Mouse (Mus musculus) ES-Bruce4 (cell line): ENCODE measurements at regions not wholly inside any gene's neighbourhood (a gene's known extent, or its start where the extent isn't known, plus 50 kb on each side); places are given as distances from the start of the nearest gene placed in this dataset.
"Not testable (repeated sequence)": the region's sequence is repeated elsewhere in the genome, so short reads cannot be mapped to it uniquely, and the experiment has no call there.

Source experiments
- H3K27ac ChIP-seq: 2 replicates; pipeline ENCODE4 v1.5.1; 2012; ENCODE audit warnings: low read length, inconsistent platforms; ENCODE audit not compliant: insufficient read depth
- H3K27me3 ChIP-seq: 2 replicates; pipeline ENCODE4 v1.6.1; 2012; ENCODE audit warnings: mild to moderate bottlenecking, low read length, inconsistent platforms; ENCODE audit not compliant: control insufficient read depth, poor library complexity, insufficient read depth, severe bottlenecking
- H3K36me3 ChIP-seq: 2 replicates; pipeline ENCODE4 v1.6.1; 2012; ENCODE audit warnings: inconsistent platforms, mild to moderate bottlenecking, low read length, moderate library complexity; ENCODE audit not compliant: control insufficient read depth, poor library complexity, insufficient read depth, severe bottlenecking
- H3K4me1 ChIP-seq: one replicate; pipeline ENCODE4 v1.8.1; 2011; ENCODE audit warnings: low read length; ENCODE audit not compliant: control insufficient read depth, insufficient read depth
- H3K4me3 ChIP-seq: 2 replicates; pipeline ENCODE4 v1.5.1; 2011; ENCODE audit warnings: low read depth, mild to moderate bottlenecking, low read length
- H3K9ac ChIP-seq: 2 replicates; pipeline ENCODE4 v1.6.1; 2012; ENCODE audit warnings: low read depth, mild to moderate bottlenecking, inconsistent platforms; ENCODE audit not compliant: poor library complexity, severe bottlenecking
- H3K9me3 ChIP-seq: replicated peaks from 2 replicates; pipeline ENCODE4 v1.6.1; 2012; ENCODE audit warnings: mild to moderate bottlenecking, low read length, inconsistent platforms; ENCODE audit not compliant: control insufficient read depth, poor library complexity, insufficient read depth, severe bottlenecking
- CTCF ChIP-seq: IDR thresholded peaks from one replicate; pipeline ENCODE4 v1.8.1; 2011; ENCODE audit warnings: low read depth, low read length
- EP300 ChIP-seq: IDR thresholded peaks from 2 replicates; pipeline ENCODE4 v1.6.1; 2011; ENCODE audit warnings: low read depth, low read length; ENCODE audit not compliant: insufficient read depth
- POLR2A ChIP-seq: IDR thresholded peaks from one replicate; pipeline ENCODE4 v1.8.1; 2011; ENCODE audit warnings: low read length; ENCODE audit not compliant: insufficient read depth

DNA sequence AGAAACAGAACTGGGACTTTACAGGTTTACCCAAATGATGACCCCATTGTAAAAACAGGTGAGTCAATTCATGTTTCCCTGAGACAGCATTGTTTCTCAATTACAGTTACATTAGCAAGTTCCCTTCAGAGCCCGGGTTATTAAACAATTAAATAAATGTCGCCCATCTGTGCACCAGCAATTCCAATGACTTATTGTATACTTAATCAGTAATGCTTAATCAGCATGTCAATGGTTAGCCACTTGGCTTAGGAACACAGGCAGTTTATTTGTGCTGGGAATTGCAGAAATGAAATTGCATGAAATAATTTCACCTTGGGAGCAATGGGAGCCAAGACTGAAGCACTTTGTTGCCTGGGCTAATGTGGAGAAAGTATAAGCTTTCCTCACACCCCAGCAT lies 364.3 kb downstream of the Kif2b start:
- Histone ChIP-seq H3K9me3 (no peaks in the 10 kb centered on the region), H3K4me1 (no peaks in the 10 kb centered on the region), H3K27ac (no peak overlapping the region), H3K4me3 (no peak overlapping the region), H3K36me3 (no peaks in the 10 kb centered on the region), H3K9ac (no peak overlapping the region), H3K27me3 (no peaks in the 10 kb centered on the region)
- TF ChIP-seq CTCF (no peak), EP300 (no peak), POLR2A (no peak)

DNA sequence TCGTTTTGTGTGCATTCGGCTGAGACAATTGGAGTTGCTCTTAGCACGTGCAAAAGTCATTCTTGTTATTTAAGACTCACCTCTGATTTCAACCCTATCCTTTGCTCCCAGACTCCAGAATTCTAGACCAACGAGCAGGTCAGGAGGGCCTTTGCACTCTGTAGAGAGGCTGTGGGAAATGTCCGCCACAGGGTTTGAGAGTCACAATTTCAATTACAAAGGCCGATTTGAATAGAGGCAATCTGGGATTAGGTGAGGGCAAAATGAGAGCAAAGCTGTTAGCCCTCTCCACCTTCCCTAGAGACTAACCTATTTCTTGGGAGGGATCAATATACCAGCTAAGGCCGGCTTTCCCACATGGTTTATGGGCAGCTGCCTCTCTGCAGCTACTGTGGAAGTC lies 370.9 kb downstream of the Kif2b start:
- Histone ChIP-seq H3K4me1 (no peaks in the 10 kb centered on the region), H3K27ac (no peak overlapping the region), H3K9ac (no peak overlapping the region), H3K36me3 (no peaks in the 10 kb centered on the region), H3K27me3 (no peaks in the 10 kb centered on the region), H3K9me3 (no peaks in the 10 kb centered on the region), H3K4me3 (no peak overlapping the region)
- no peak for TF ChIP-seq POLR2A
- TF ChIP-seq CTCF: no peak
- no peak for TF ChIP-seq EP300

- H3K4me3 ChIP-seq: no peak overlapping the region
- H3K27me3 ChIP-seq: no peaks in the 10 kb centered on the region
- TF ChIP-seq POLR2A (no peak), CTCF (no peak), EP300 (no peak)
- H3K27ac ChIP-seq: no peak overlapping the region
- no peaks in the 10 kb centered on the region for H3K36me3 ChIP-seq
- H3K9ac ChIP-seq: no peak overlapping the region
- H3K9me3 ChIP-seq: no peaks in the 10 kb centered on the region
- no peaks in the 10 kb centered on the region for H3K4me1 ChIP-seq
Observed at GRCm38 (mm10) chr11:91204416-91204815, 372.9 kb downstream of the Kif2b start.

GRCm38 (mm10) chr11:91196841-91197240 lies 380.5 kb downstream of the Kif2b start:
- H3K9ac ChIP-seq: no peak overlapping the region
- no peak for TF ChIP-seq EP300
- TF ChIP-seq CTCF: no peak
- no peak for TF ChIP-seq POLR2A
- no peaks in the 10 kb centered on the region for H3K27me3 ChIP-seq
- no peaks in the 10 kb centered on the region for H3K9me3 ChIP-seq
- H3K4me3 ChIP-seq: no peak overlapping the region
- peaks cover 2% of the 10 kb centered on the region for H3K4me1 ChIP-seq
- H3K27ac ChIP-seq: no peak overlapping the region
- H3K36me3 ChIP-seq: no peaks in the 10 kb centered on the region

DNA sequence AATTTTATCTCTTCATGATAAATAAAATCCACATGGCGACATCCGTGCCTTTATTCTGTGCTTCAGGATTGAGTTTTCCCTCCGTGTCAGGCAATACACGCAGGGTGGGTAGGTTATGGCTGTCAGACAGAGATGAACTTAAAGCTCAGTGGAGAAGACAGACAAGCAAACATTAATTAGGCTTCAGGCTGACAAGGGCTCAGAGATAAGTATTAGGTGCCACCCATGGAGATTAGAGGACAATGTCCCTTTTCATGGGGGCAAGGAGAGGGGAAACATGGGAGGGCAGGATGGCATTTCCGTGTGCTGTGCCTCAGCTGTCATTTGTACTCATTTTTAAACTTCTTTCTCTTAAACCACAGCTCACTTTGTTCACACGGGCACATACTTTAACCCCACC lies 381.0 kb downstream of the Kif2b start:
- Histone ChIP-seq H3K4me1 (peaks cover 2% of the 10 kb centered on the region), H3K27me3 (no peaks in the 10 kb centered on the region), H3K9me3 (no peaks in the 10 kb centered on the region), H3K4me3 (no peak overlapping the region), H3K27ac (no peak overlapping the region), H3K9ac (no peak overlapping the region), H3K36me3 (no peaks in the 10 kb centered on the region)
- no peak for TF ChIP-seq CTCF
- TF ChIP-seq EP300: no peak
- TF ChIP-seq POLR2A: no peak

DNA sequence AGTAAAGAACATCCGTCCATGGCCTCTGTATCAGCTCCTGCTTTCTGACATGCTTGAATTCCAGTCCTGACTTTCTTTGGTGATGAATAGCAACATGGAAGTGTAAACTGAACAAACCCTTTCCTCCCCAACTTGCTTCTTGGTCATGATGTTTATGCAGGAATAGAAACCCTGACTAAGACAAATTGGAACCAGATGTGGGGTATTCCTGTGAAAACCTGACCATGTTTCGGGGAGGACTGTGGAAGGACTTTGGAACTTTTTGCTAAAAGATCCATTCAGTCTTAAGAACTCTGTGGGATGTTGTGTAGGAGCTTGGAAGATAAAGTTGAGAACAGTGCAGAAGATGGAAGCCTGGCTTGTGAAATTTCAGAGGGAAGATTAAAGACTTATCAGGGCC lies 410.0 kb downstream of the Kif2b start:
- H3K9ac ChIP-seq, H3K9me3 ChIP-seq, H3K4me1 ChIP-seq: not testable (repeated sequence)

DNA sequence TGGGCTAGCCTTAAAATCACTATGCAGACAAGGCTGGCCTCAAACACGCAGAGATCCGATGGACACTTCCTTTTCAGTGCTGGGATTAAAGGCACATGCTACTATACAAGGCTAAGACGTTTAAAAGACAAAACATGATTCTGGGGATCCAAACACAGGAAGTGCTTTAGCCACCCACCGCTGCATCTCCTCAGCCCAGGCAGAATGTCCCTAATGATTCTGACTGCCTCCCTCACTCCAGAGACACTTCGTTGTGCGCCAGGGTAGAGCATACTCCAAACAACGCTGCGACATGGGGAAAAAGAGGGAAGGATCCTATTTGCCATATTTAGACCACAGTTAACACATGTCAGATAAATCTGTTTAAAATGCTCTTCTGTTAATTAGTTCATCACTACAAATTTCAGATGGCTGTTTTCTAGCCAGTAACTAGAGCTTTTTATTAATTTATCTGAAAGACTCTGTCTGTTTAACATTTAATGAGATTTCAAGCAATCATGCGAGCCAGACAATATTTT lies 443.5 kb downstream of the Kif2b start:
- no peaks in the 10 kb centered on the region for H3K36me3 ChIP-seq
- TF ChIP-seq EP300 (no peak), CTCF (no peak), POLR2A (no peak)
- H3K9me3 ChIP-seq: no peaks in the 10 kb centered on the region
- no peaks in the 10 kb centered on the region for H3K27me3 ChIP-seq
- no peak overlapping the region for H3K27ac ChIP-seq
- no peak overlapping the region for H3K4me3 ChIP-seq
- no peak overlapping the region for H3K9ac ChIP-seq
- H3K4me1 ChIP-seq: no peaks in the 10 kb centered on the region

More for the DNA sequence above, 410.0 kb downstream of the Kif2b start:
- H3K4me3 ChIP-seq, H3K36me3 ChIP-seq, H3K27me3 ChIP-seq, H3K27ac ChIP-seq: not testable (repeated sequence)
